Mouse (Mus musculus): ENCODE measurements around the gene Bcas3. TPM values are rescaled to one million over a fixed set of nuclear protein-coding genes. Genes with fewer than 3 reads are reported as not detected.

Bcas3 gene
- total RNA-seq, 4 experiments from 2014 or later: 60.1 to 74.8 (median 66.2) TPM

DNA sequence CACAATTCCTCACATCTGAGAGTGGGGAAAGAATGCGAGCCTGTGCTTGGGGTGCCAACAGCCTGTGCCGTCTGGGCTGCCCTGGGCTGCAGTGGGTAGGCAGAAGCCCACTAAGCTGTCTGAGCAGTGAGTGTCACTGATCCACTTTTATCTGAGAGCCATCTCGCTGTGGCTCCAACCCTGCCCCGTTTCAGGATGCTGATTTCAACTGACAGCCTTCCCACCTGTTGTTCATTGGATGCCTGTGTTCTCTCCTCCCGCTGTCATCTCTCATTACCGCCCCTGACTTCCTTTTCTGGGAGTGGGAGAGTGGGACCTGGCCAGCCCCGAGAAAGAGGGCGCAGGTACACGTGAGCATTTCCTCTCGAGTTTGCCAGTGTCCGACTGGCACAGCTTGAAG lies 398.2 kb downstream of the Bcas3 start:
- DNase-seq (ENCODE audit: low spot score in 2 of 2): no peak

DNA sequence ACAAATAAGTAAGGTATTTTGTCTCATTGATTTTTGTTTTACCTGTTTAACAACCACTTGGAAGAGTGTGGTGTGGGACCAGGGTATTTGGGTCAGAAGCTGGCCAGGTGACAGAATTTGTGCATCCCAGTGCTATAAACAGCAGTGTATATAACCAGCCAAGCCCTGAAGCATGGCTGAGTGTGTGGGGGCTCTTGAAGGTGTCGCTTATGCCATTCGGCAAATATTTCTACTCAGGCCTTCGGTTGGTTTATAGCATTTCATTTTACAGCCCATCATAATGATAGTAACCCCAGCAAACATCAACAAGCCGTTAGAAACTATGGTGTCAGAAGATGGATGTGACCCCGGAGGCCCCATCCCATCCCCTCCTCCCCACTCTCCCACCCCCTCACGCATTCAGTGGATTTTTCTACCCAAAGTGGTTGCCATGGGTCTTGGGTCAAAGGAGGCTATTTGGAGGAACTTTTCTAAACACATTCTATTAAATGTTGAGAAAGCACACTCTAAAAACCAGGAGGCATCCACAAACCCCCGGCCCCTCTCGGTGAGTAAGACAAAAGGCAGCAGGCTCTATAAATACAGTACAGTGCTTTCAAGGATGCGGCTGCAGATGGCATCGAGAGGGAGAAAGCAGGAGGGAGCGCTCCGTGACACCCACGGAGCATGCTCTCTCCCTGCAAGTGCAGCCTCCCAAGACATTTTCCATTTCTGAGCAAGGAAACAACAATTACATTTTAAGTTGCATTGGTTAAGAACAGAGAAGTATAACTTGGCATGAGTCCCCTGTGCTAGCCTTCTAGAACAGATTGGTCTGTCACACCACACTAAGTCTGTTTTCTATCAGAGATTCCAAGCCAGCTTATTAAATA lies 401.9 kb downstream of the Bcas3 start:
- DNase-seq (ENCODE audit: low spot score in 2 of 2): peak; percentile 28 to 38

DNA sequence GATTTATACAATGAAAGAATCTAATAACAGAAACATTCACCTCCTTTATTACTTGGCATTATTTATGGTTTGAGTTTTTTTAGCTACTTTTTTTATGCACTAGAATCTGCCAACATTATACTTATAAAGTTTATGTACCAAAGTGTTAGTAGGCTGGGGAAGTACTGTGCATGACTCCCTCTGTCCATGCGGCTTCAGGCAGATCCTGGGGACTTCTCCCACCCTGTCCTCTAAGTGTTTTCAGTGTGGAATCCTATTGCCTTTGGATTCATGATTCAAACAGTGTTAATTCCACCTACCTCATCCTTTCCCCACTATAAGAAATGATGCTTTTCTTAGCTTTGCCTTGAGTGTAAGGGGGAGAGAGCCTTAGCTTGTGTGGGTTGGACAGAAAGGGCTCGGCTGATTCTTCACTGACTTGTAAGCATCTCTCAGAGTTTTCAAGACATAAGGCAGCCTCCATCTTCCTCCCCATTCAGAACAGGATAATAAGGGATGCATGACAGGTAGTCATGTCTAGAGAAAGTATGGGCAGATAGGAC lies 402.6 kb downstream of the Bcas3 start:
- DNase-seq (ENCODE audit: low spot score in 2 of 2): no peak

DNA sequence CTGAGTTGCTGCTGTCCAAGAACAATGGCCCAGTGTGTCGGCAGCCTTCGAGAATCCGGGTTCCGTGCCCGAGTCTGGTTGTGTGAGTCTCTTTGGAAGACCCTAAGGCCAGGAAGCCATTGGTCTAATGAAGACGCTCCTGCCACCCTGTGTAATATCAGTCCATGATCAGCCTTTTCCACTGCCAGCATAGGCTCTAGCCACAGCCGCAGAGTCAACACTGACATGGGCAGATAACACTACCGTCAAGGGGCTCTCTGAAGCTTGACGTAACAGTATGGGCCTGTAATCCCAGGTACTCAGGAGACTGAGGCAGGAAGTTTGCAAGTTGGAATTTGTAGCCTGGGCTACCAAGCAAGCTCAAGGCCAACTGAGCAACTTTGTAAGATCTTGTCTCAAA lies 405.9 kb downstream of the Bcas3 start:
- no peak for DNase-seq (ENCODE audit: low spot score in 2 of 2)

DNA sequence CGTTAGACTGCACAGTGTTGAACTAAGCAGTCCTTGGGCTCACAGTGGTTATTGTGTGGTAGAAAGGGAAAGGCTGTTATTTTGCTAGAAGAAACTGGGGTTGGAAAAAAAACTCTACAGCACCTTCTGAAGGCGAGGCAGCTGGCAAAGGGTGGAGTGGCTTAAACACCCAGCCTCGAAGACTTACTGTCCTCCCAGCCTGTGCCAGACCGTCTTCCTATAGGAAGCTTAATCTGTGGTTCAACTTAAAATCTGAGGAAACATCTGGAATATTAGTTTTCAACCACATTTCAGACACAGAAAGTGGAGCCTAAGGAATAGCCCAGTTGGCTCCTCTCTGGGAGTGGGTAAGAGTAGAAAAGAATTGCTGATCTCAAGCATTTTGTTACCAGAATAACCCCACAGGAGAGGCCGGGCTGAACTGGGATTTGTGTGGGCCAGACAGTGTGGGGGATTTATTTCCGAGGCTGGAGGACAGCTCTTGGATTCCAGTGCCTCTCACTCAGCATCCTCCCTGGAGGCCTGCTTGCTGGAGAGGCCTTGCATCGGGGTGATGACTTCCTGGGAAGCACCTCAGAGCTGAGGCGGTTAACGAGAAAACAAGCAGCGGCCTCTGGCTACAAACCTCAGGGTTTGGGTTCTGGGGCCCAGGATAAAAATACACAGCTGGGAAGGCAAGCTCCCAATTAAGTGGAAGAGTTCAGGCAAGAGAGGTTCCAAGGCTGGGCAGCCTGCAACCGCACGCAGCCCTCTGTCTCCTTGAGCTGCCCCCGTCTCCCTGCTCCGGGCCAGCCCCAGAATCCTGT lies 406.9 kb downstream of the Bcas3 start:
- no peak for DNase-seq (ENCODE audit: low spot score in 2 of 2)

DNA sequence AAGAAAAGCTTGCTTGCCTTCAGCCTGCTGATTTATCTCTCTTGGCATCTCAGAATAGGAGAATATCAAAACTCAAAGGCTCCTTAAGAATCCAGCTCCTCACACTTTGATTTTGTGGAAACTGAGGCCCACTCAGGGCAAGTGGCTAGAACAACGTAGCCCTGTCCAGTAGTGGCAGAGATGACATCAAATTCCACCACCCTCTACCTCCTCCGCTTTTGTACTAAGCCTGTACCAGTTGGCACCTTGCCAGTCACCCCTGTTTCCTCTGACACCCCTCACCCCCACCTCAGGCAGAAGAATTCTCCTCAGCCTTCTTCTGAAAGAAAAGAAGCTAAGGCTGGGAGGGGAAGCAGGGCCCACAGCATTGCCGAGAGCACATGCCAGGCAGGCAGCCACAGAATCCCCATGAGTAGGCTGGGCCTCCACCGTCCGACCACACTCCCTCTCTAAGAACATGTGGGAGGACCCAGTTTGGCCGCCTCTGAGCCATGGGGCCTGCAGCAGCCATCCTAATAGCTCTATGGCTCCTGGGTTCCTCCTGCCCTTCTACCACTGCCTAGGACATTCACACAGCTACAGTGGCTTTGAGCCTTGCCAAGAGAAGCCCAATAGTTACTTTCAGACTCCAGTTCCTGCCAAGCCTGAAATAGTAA lies 407.6 kb downstream of the Bcas3 start:
- DNase-seq (ENCODE audit: low spot score in 2 of 2): peak; percentile 29 to 40

DNA sequence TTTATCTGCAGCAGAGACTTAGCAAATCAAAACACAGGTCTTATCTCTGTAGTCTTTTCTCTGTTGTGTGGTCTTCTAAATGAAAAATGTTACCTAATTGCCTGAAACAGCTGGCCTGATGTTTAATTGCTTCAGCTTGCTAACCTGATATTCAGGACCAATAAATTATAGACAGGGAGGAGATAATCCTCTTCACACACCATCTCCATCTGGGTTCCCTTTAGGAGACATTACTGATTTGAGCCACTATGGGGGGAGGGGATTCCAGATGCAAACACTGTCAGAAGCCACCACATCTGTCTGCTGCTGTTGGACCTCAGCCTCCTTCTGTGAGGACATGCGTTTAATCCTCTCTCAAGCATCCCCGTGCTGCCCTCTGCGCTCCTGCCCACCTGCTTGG lies 408.2 kb downstream of the Bcas3 start:
- DNase-seq (ENCODE audit: low spot score in 2 of 2): no peak

DNA sequence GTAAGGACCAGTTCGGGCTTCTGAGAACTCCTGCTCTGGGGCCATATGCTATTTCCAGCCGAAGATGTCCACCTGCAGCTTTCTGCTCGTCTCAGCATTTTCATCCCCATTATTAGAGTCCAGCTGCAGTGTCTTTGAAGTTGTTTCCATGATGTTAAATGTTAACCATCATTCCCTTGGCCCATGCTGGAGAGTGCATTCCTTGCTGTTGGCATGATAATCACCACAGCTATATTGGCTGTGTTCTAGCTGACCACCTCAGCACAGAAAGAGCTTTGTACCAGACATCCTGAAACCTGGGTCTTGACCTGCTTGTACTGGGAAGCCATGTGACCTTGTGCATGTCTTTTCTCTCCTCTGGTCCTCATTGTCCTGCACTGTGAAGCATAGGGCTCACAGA lies 410.7 kb downstream of the Bcas3 start:
- DNase-seq (ENCODE audit: low spot score in 2 of 2): no peak

DNA sequence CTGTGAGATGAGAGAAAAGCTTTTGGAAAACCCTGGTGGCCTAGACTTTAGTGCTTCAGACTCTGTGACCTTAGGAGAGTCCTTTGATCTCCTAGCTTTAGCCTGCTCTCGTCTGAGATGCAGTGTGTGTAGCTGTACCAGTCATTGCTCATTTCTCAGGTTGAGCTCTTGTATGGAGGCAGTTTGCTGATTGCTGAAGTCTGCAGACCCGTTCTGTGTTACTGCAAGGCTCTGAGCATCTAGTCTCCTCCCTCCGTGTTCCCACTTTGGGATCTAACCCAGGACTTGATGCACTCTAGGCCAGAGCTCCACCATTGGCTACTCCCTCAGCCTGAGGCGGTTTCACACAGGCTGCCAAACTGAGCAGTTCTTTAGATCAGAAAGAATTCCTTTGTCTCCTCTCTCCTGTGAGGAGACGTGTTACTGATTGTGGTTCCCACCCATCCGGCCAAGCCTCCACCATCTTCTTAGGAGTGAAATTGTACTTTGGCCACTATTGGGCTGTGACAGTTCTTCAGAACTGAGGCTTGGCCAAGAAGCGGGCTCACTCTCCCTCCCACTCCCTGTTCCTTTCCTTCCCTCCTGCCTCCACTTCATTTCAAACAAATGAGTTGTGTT lies 413.2 kb downstream of the Bcas3 start:
- DNase-seq (ENCODE audit: low spot score in 2 of 2): no peak

DNA sequence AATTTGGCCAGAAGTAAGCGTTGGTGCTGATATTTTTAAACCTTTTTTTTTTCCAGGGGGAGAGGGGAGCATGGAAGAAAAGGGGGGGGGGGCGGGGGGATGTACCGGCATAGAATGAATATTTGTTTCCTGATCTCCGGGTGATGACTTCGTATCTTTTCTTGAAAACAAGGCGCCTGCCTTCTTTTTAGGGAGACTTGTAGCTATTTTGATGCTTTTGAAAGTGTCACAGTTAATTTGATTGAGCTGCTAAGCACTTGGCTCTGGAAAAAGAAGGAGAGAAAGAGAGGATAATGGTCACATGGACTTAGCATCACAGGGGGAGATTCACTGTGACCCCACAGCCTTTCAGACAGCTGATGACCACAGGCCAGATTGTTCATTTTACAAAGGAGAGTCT lies 413.8 kb downstream of the Bcas3 start:
- no peak for DNase-seq (ENCODE audit: low spot score in 2 of 2)

DNA sequence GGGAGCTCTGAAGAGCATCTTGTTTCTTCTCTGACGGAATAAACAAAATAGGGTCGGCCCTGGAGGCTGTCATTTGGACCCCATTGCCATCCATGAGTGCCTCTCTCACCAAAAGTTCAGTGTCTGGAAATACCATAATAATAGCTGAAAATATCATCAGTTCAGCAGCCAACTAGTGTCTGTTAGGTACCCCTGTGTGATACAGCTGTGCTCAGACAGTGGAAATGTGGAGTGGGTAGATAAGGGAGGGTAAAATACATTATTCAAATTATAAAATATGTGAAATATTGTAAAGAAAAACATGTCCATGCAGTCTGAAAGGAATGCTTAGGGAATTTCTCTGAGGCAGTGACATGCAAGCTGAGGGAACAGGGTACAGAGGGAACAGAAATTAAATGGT lies 416.8 kb downstream of the Bcas3 start:
- no peak for DNase-seq (ENCODE audit: low spot score in 2 of 2)

DNA sequence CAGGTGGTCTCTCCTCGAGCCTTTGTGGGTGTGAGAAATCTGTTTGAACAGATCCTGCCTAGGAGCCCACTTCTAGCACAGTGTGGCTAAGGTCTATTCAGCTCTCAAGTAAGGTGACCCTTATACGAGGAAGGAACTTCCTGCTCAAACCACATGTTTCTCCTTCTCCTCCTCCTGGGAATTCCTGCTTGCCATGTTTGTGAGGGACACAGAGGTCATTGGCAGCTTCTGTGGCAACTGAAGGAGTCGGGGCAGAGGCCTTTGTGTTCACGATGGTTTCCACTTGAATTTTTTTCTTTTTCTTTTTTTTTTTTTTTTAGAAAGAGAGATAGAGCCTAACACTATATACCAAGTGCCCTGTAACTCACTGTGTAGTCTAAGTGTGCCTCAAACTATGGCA lies 420.4 kb downstream of the Bcas3 start:
- DNase-seq (ENCODE audit: low spot score in 2 of 2): no peak

DNA sequence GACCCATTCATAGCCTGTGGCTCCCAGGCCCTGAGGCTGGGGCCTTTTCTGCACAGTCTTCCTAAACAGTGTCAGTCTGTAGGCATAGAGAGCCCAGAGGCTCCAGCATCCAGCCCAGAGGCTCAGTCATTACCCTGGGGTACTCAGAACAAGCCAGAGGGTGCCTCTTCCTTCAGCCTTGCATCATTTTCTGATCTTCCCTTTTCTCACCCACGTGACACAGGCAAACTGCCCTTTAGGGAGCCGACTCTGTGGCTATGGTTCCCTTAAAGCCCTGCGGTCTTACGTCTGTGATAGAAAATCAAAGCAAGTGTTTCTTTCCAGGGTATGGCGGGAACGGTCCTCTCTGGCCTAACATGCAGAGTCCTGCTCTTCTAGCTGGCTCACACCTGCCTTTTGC lies 421.7 kb downstream of the Bcas3 start:
- no peak for DNase-seq (ENCODE audit: low spot score in 2 of 2)

DNA sequence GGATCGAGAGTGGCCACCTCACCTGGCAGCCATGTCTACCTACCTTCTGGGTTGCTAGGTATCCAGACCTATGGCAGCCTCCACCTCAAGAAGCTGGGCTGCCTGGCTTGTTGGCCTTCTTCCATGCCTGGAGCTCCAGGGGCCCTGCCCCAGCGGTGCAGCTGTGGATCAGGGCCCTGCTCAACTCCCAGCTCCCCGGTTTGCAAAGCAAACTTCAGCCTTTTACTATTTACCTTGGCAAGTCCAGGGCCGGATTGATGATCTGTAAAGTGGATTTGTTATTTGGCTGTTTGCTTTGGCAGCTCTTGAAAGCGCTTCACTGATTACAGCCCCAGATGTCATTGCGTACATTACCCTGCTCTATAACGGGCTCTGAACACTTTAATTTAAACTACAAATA lies 422.5 kb downstream of the Bcas3 start:
- no peak for DNase-seq (ENCODE audit: low spot score in 2 of 2)

DNA sequence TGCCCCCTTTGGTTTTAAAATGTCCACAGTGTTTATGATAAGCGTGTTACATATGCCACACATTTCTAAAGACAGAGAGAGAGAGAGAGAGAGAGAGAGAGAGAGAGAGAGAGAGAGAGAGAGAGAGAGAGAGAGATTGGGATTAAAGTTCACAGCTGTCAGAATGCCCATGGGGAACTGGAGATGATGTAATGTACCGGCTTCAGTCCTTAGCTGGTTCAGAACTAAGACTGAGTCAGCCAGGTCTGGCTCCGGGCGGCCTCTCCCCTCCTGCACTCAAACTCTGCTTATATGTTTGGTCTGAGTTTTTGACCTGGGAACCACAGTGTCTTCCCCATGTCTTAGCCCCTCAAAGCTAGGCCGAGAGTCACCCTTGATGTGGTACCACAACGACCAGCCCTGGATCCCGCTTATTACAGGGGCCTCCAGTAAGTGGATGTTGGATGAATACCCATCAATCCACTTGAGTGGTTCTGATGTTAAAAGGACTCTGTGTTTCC lies 423.9 kb downstream of the Bcas3 start:
- no peak for DNase-seq (ENCODE audit: low spot score in 2 of 2)

DNA sequence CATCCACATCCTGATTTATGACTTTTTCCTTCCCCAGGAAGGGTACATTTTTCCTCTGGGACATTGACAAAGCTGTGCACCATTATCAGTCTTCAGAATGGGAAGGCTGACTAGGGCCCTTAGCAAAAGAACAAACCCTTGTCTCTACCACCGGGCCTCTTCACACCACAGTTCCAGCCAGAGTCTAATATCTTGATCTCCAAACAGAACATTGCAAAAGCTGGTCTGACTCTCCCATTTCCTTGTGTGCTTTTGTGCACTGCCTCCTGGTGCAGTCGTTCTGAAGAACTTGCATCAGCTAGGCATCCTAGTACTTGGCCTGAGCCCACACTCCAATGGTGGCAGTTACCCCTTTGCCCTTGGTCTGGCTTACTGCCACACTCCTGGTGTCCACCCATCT lies 425.0 kb downstream of the Bcas3 start:
- no peak for DNase-seq (ENCODE audit: low spot score in 2 of 2)

DNA sequence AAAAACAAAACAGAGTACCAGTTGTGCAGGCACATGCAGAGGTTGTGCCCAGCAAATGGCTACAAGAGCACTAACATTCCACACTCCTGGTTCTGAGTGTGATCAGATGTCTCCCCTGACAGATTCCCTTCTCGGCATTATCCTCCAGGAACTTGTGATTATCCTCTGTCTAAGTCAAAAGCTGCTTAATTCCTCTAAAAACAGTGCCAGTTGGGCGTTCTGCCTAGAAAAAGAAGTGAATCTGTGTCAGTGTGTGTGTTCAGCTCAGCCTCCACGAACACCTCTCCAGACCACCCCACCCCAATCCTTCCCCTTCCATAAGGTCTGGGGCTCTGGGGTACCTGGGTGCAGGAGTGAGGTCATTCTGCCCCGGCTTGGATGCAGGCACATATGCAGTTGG lies 427.3 kb downstream of the Bcas3 start:
- no peak for DNase-seq (ENCODE audit: low spot score in 2 of 2)

DNA sequence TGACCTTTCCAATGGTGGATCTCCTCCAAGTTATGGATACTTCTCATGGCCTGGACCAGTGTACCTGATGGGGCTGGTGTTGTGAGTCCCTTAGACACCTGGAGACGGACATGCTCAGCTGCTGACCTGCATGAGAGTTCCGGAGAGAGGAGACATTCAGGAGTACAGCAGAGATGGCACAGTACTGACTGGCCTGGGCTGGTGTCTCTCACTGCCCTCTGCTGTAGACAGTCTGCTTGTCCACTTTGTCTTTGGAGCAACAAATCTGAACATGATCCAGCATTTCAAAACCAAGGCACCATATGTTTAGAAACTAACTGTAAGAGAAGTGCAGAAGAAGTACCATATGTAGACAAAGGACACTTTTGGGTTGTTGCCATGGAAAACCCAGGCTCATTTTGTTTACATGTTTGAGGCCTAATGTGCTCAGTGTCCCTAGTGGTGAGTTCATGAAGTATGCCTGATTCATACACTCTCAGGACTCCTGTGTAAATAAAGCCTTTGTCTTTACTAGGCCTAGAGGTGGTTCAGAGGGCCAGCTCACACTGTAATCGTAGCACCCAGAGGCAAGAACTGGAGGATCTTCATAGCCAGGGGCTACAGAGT lies 433.2 kb downstream of the Bcas3 start:
- DNase-seq (ENCODE audit: low spot score in 2 of 2): no peak

DNA sequence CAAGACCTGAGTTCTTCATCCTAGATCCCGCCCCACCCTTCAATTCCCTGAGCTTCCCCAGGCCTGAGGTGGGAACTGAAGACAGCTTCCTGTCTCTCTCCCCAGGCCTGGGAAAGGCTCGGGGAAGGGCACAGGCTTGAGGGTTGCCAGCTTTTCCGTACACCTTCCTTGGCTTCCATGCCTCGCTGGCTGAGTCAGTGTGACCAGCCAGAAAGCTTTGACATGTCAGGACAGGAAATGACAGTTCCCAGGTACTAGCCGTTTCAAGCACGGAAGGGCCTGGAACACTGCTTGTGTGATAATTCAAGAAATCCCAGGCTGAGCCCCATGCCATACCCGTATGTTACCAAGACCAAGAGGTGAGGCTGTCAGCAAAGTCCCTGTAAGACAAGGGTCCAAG lies 436.8 kb downstream of the Bcas3 start:
- no peak for DNase-seq (ENCODE audit: low spot score in 2 of 2)

DNA sequence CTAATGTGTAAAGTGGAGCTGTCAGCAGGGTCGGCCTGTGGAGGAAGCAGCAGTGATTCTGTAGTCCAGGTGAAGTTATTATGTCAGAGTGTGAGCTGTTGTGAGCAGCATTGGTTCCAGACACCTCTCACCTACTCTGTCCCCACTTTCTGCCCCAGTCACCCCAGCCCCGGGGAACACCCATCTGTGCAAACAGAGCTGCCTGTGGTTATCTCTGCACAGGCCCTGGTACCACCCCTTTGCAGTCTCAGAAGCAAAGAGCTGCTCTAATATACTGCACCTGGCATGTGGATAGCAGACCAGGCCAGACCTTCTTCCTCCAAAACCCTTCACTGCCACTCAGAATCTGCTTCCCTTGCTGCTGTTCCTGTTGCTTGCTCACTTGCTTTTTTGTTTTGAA lies 437.3 kb downstream of the Bcas3 start:
- DNase-seq (ENCODE audit: low spot score in 2 of 2): no peak

DNA sequence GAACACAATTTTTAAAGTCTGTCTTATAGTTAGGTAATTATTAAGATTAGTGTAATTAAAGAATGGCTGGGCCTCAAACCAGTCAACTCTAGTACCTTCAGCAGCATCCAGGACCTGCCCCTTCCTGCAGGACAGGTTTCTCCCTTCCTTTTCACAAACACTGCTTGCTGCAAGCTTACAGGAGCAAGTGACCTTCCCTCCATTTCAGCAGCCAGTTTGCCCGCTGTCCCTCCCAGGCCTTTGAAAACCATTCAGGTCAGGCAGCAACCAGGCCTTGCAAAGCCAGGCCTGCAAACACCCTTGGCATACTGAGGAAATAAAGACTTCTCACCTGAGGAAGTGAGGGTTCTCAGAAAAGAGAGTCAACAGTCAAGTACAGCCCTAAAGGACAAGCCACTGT lies 438.2 kb downstream of the Bcas3 start:
- no peak for DNase-seq (ENCODE audit: low spot score in 2 of 2)

All from layer of hippocampus, adult 8-10 months (tissue).